Mouse (Mus musculus): ENCODE results near the gene Slc26a5. TPM values are rescaled to one million over a fixed set of nuclear protein-coding genes. Genes with fewer than 3 reads are reported as not detected.

Slc26a5 gene
- polyA plus RNA-seq, 2 experiments, result 0.01 TPM; not detected in 1

DNA sequence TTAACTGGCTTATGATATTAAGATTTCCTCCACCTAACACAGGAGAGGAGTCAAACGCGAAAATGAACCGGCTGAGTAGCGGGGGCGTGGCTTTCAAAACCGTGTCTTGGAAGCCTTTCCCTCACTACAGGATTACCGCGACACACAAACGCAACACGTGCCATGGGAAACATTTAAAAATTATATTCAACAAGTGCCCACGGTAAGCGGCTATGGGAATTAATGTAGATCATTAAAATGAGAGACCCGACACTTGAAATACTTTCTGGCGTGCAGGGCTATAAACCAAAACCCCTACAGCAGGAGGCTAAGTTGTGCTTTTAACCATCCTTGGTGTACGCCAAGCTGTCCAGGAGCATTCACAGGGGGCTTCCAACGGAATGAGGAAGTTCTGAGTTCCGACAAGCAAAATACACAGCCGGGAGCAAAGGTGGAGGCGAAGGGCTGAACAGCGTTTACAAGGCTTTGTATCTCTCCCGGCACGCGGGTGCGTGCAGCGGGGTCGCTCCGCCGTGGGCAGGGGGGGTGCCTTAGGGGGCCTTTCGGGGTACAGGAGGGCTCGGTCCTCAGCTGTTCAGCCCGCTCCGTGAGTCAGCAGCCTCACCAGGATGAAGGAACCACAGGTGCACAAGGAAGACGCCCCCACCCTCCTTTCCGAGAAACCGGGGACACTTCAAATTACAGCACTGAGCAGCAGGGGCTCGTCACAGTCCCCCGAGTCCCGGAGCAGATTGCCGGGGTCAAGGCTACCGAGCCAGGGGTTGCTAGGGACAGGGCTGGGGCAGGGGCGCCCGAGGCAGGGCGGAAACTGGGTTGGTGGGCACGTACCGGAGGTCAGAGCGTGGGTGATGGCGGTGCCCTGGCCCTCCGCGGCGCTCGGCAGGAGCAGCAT, 81.0 kb downstream of the Slc26a5 start:
- DNase-seq (ENCODE audit: low spot score) (peak; percentile 13), ATAC-seq (ENCODE audit: low FRiP score, low read depth) (peak; percentile 70)
- Histone ChIP-seq H3K4me2 (replicated peaks; ENCODE audit: low read depth, low read length, severe bottlenecking) (peak overlapping the region; percentile 87), H3K36me3 (ENCODE audit: control insufficient read depth, insufficient read depth, low read length) (peaks cover 38% of the 10 kb centered on the region), H3K4me1 (ENCODE audit: control insufficient read depth, insufficient read depth, low read length) (peaks cover 11% of the 10 kb centered on the region; the same call in 1 of the 2 replicates), H3K4me3 (replicated peaks; ENCODE audit: low read length) (peak overlapping the region; percentile 97), H3K27me3 (ENCODE audit: control insufficient read depth, insufficient read depth, low read length) (no peaks in the 10 kb centered on the region), H3K27ac (replicated peaks; ENCODE audit: low read depth, low read length) (peak overlapping the region; percentile 41; the same call in 1 of the 2 replicates), H3K9me3 (ENCODE audit: control insufficient read depth, low read length) (no peaks in the 10 kb centered on the region), H3K9ac (ENCODE audit: low read depth, low read length, severe bottlenecking) (peak overlapping the region; percentile 72)
- under 1% methylated on average over 44 of the region's 51 CpGs for WGBS
- no peak for TF ChIP-seq POLR2A (IDR thresholded peaks at IDR 0.05; ENCODE audit: borderline replicate concordance, extremely low read depth, insufficient read depth, insufficient read length)

DNA sequence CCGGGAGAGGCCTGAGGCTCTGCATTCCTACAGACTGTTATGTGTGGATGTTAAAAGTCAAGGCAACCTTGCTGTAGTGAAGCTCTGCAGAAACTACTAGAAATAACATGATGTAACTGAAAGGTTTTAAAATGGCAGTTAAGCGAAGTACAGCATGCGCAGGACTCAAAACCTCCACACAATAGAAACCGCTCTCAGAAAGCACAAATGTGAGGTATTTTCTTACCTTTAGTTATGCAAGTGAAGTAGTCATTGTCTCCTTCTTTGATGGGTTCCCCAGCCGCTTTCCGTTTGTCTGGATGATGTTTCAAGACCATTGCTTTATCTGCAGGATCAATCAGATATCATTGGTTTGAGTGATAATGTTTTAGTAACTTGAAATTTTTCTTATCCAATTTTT, 88.9 kb downstream of the Slc26a5 start:
- Histone ChIP-seq H3K9ac (ENCODE audit: low read depth, low read length, severe bottlenecking) (no peak overlapping the region), H3K4me3 (replicated peaks; ENCODE audit: low read length) (no peak overlapping the region), H3K27me3 (ENCODE audit: control insufficient read depth, insufficient read depth, low read length) (no peaks in the 10 kb centered on the region), H3K4me2 (replicated peaks; ENCODE audit: low read depth, low read length, severe bottlenecking) (no peak overlapping the region), H3K4me1 (ENCODE audit: control insufficient read depth, insufficient read depth, low read length) (no peaks in the 10 kb centered on the region), H3K27ac (replicated peaks; ENCODE audit: low read depth, low read length) (no peak overlapping the region), H3K9me3 (ENCODE audit: control insufficient read depth, low read length) (no peaks in the 10 kb centered on the region), H3K36me3 (ENCODE audit: control insufficient read depth, insufficient read depth, low read length) (peaks cover 63% of the 10 kb centered on the region)
- no peak for TF ChIP-seq POLR2A (IDR thresholded peaks at IDR 0.05; ENCODE audit: borderline replicate concordance, extremely low read depth, insufficient read depth, insufficient read length)
- 92% methylated on average over 6 of the region's 6 CpGs for WGBS
- DNase-seq (ENCODE audit: low spot score), result no peak
- ATAC-seq (ENCODE audit: low FRiP score, low read depth), result no peak

DNA sequence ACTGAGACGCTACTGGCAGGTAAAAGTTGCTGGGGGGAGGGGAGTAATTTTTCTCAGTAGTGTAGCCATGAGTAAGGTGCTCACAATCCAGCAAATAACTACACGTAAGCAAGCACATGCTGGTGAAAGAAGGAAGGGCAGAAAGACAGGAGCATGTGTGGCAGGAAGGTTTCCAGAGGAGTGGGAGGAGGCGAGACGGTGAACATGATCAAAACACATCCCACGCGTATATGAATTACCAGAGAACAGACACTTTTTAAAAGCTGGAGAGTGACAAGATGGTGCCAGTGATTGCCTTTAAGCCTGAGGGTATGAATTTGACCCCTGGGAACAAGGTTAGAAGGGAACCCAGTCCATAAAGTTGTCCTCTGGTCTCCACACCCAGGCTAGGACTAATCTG, 95.6 kb downstream of the Slc26a5 start:
- TF ChIP-seq POLR2A (IDR thresholded peaks at IDR 0.05; ENCODE audit: borderline replicate concordance, extremely low read depth, insufficient read depth, insufficient read length), result no peak
- Histone ChIP-seq H3K36me3 (ENCODE audit: control insufficient read depth, insufficient read depth, low read length) (peaks cover 62% of the 10 kb centered on the region), H3K9me3 (ENCODE audit: control insufficient read depth, low read length) (no peaks in the 10 kb centered on the region), H3K4me1 (ENCODE audit: control insufficient read depth, insufficient read depth, low read length) (no peaks in the 10 kb centered on the region), H3K9ac (ENCODE audit: low read depth, low read length, severe bottlenecking) (no peak overlapping the region), H3K27ac (replicated peaks; ENCODE audit: low read depth, low read length) (no peak overlapping the region), H3K4me2 (replicated peaks; ENCODE audit: low read depth, low read length, severe bottlenecking) (no peak overlapping the region), H3K27me3 (ENCODE audit: control insufficient read depth, insufficient read depth, low read length) (no peaks in the 10 kb centered on the region), H3K4me3 (replicated peaks; ENCODE audit: low read length) (no peak overlapping the region)
- 93% methylated on average over 6 of the region's 6 CpGs for WGBS
- ATAC-seq (ENCODE audit: low FRiP score, low read depth) (no peak), DNase-seq (ENCODE audit: low spot score) (no peak)

DNA sequence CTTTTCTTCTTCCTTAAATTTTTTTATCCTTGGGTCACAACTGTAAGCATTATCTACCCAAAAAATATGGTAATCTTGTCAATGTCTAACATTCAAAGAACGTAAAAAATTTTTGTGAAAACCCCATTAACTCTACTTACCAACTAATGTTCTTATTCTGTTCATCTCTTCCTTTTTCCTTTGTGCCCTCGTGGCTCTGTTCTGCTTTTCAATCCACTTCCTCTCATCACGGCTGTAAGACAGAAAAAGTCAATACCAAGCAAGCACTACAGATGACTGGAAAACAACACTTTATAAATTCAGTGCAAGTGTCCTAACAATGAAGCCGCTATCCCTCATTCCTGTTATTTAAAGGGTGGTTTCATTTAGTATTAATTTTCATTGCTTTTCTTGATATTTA, 96.9 kb downstream of the Slc26a5 start:
- Histone ChIP-seq H3K9me3 (ENCODE audit: control insufficient read depth, low read length) (no peaks in the 10 kb centered on the region), H3K27ac (replicated peaks; ENCODE audit: low read depth, low read length) (no peak overlapping the region), H3K4me2 (replicated peaks; ENCODE audit: low read depth, low read length, severe bottlenecking) (no peak overlapping the region), H3K4me1 (ENCODE audit: control insufficient read depth, insufficient read depth, low read length) (no peaks in the 10 kb centered on the region), H3K9ac (ENCODE audit: low read depth, low read length, severe bottlenecking) (no peak overlapping the region), H3K4me3 (replicated peaks; ENCODE audit: low read length) (no peak overlapping the region), H3K27me3 (ENCODE audit: control insufficient read depth, insufficient read depth, low read length) (no peaks in the 10 kb centered on the region), H3K36me3 (ENCODE audit: control insufficient read depth, insufficient read depth, low read length) (peaks cover 62% of the 10 kb centered on the region)
- WGBS, result 91% methylated on average over 4 of the region's 4 CpGs
- DNase-seq (ENCODE audit: low spot score) (no peak), ATAC-seq (ENCODE audit: low FRiP score, low read depth) (no peak)
- no peak for TF ChIP-seq POLR2A (IDR thresholded peaks at IDR 0.05; ENCODE audit: borderline replicate concordance, extremely low read depth, insufficient read depth, insufficient read length)

Other genes with a start within 250 kb of the Slc26a5 start
- gene Fbxl13, start 220.0 kb downstream of the Slc26a5 start, polyA plus RNA-seq (2012; rRNA removed), result 0.15 and 0.28 TPM in 2 replicates
- gene Fbxl13, start 220.0 kb downstream of the Slc26a5 start, polyA plus RNA-seq (2014; fragmentation: Nextera tagmentation; extraction: Ambion mirVana), result 0.25 and 0.33 TPM in 2 replicates
- gene Armc10, start 219.8 kb downstream of the Slc26a5 start, polyA plus RNA-seq (2012; rRNA removed), result 55.0 and 56.0 TPM in 2 replicates
- gene Armc10, start 219.8 kb downstream of the Slc26a5 start, polyA plus RNA-seq (2014; fragmentation: Nextera tagmentation; extraction: Ambion mirVana), result 44.4 and 49.8 TPM in 2 replicates
- gene Napepld, start 164.2 kb downstream of the Slc26a5 start, polyA plus RNA-seq (2012; rRNA removed), result 2.3 and 2.7 TPM in 2 replicates
- gene Napepld, start 164.2 kb downstream of the Slc26a5 start, polyA plus RNA-seq (2014; fragmentation: Nextera tagmentation; extraction: Ambion mirVana), result 2.1 and 2.2 TPM in 2 replicates
- 63.2 and 80.0 TPM in 2 replicates for gene Pmpcb, start 128.5 kb downstream of the Slc26a5 start, polyA plus RNA-seq (2012; rRNA removed)
- gene Pmpcb, start 128.5 kb downstream of the Slc26a5 start, polyA plus RNA-seq (2014; fragmentation: Nextera tagmentation; extraction: Ambion mirVana), result 82.7 and 85.1 TPM in 2 replicates
- gene Dnajc2, start 80.4 kb downstream of the Slc26a5 start, polyA plus RNA-seq (2012; rRNA removed), result 12.4 and 25.4 TPM in 2 replicates
- gene Dnajc2, start 80.4 kb downstream of the Slc26a5 start, polyA plus RNA-seq (2014; fragmentation: Nextera tagmentation; extraction: Ambion mirVana), result 60.2 and 61.1 TPM in 2 replicates
- gene Psmc2, start 80.3 kb downstream of the Slc26a5 start, polyA plus RNA-seq (2012; rRNA removed), result 64.9 and 89.1 TPM in 2 replicates
- 165 and 174 TPM in 2 replicates for gene Psmc2, start 80.3 kb downstream of the Slc26a5 start, polyA plus RNA-seq (2014; fragmentation: Nextera tagmentation; extraction: Ambion mirVana)

Measured in limb, embryonic 14.5 days (tissue).